Mouse (Mus musculus) hindbrain, embryonic 14.5 days (tissue): ENCODE measurements around the gene Xaf1. TPM values are rescaled to one million over a fixed set of nuclear protein-coding genes. Genes with fewer than 3 reads are reported as not detected.

Experiments used
- ATAC-seq: fragments of 200-750 bp; cut with Nextera tagmentation; 2 replicates; pipeline ENCODE4 v1.8.0; 2017; ENCODE audit warnings: moderate number of reproducible peaks, mild to moderate bottlenecking, moderate TSS enrichment, moderate library complexity; ENCODE audit not compliant: low FRiP score
- DNase-seq: peaks from one replicate; pipeline ENCODE4 v3.0.0-alpha.2; 2015; ENCODE audit warnings: low spot score
- H3K27ac ChIP-seq: fragments of 300-500 bp; sonication (generic); 2 replicates; pipeline ENCODE4 v1.5.1; 2014; ENCODE audit warnings: mild to moderate bottlenecking, moderate library complexity
- H3K27me3 ChIP-seq: fragments of 300-500 bp; sonication (generic); 2 replicates; pipeline ENCODE4 v1.6.1; 2014; ENCODE audit warnings: mild to moderate bottlenecking, low read length, mixed read lengths; ENCODE audit not compliant: control insufficient read depth, insufficient read depth
- H3K36me3 ChIP-seq: fragments of 300-500 bp; sonication (generic); replicated peaks from 2 replicates; pipeline ENCODE4 v1.6.1; 2014; ENCODE audit not compliant: control insufficient read depth, insufficient read depth
- H3K4me1 ChIP-seq: fragments of 300-500 bp; sonication (generic); replicated peaks from 2 replicates; pipeline ENCODE4 v1.6.1; 2014; ENCODE audit warnings: antibody characterized with exemption, low read length, mixed read lengths; ENCODE audit not compliant: control insufficient read depth, insufficient read depth
- H3K4me2 ChIP-seq: fragments of 300-500 bp; sonication (generic); replicated peaks from 2 replicates; pipeline ENCODE4 v1.6.1; 2014; ENCODE audit warnings: mild to moderate bottlenecking, moderate library complexity
- H3K4me3 ChIP-seq: fragments of 300-500 bp; sonication (generic); replicated peaks from 2 replicates; pipeline ENCODE4 v1.5.1; 2014; ENCODE audit warnings: mild to moderate bottlenecking, low read length
- H3K9ac ChIP-seq: fragments of 300-500 bp; sonication (generic); 2 replicates; pipeline ENCODE4 v1.6.1; 2014
- H3K9me3 ChIP-seq: fragments of 300-500 bp; sonication (generic); 2 replicates; pipeline ENCODE4 v1.6.1; 2016; ENCODE audit warnings: low read length; ENCODE audit not compliant: control insufficient read depth
- WGBS: fragments of 180-500 bp; shearing (Covaris S2); extraction: QIAGEN DNeasy Blood & Tissue Kit; methylation state at CpG from one replicate; pipeline ENCODE4 v1.1.7; 2014; 5-methylcytosine and 5-hydroxymethylcytosine counted together
- polyA plus RNA-seq: library from polyadenylated mRNA; unstranded; fragments of >200 nt; fragmentation: Nextera tagmentation; extraction: Ambion mirVana; gene quantifications from 2 replicates; pipeline ENCODE4 v1.2.1, GENCODE M21; 2014

The Xaf1 gene
- polyA plus RNA-seq, 1 experiment from 2014 or later: 3.3 TPM

GRCm38 (mm10) chr11:72281852-72282400 is 19.5 kb upstream of the Xaf1 start:
- no peak overlapping the region for H3K9ac ChIP-seq
- no peaks in the 10 kb centered on the region for H3K9me3 ChIP-seq
- no peak for ATAC-seq
- DNase-seq: no peak
- no peak overlapping the region for H3K4me2 ChIP-seq
- no peaks in the 10 kb centered on the region for H3K4me1 ChIP-seq
- no peaks in the 10 kb centered on the region for H3K36me3 ChIP-seq
- H3K27ac ChIP-seq: no peak overlapping the region
- no peak overlapping the region for H3K4me3 ChIP-seq
- H3K27me3 ChIP-seq: no peaks in the 10 kb centered on the region
- WGBS: 67% methylated on average over 5 of the region's 5 CpGs

- no peak overlapping the region for H3K4me3 ChIP-seq
- H3K36me3 ChIP-seq: no peaks in the 10 kb centered on the region
- no peaks in the 10 kb centered on the region for H3K27me3 ChIP-seq
- H3K27ac ChIP-seq: no peak overlapping the region
- no peak for ATAC-seq
- DNase-seq: no peak
- H3K4me1 ChIP-seq: no peaks in the 10 kb centered on the region
- no peak overlapping the region for H3K9ac ChIP-seq
- WGBS: 90% methylated on average over 16 of the region's 16 CpGs
- H3K4me2 ChIP-seq: no peak overlapping the region
- no peaks in the 10 kb centered on the region for H3K9me3 ChIP-seq
Measured at GRCm38 (mm10) chr11:72283486-72284224, 17.8 kb upstream of the Xaf1 start.

GRCm38 (mm10) chr11:72284532-72285182 is 16.8 kb upstream of the Xaf1 start:
- no peak for ATAC-seq
- DNase-seq: no peak
- 88% methylated on average over 14 of the region's 14 CpGs for WGBS
- H3K27me3 ChIP-seq: no peaks in the 10 kb centered on the region
- H3K4me2 ChIP-seq: no peak overlapping the region
- no peaks in the 10 kb centered on the region for H3K36me3 ChIP-seq
- H3K4me1 ChIP-seq: no peaks in the 10 kb centered on the region
- H3K9ac ChIP-seq: no peak overlapping the region
- H3K27ac ChIP-seq: no peak overlapping the region
- no peak overlapping the region for H3K4me3 ChIP-seq
- H3K9me3 ChIP-seq: no peaks in the 10 kb centered on the region

- H3K27ac ChIP-seq: no peak overlapping the region
- no peaks in the 10 kb centered on the region for H3K36me3 ChIP-seq
- no peak overlapping the region for H3K4me3 ChIP-seq
- no peaks in the 10 kb centered on the region for H3K4me1 ChIP-seq
- H3K9ac ChIP-seq: no peak overlapping the region
- DNase-seq: no peak
- no peaks in the 10 kb centered on the region for H3K9me3 ChIP-seq
- WGBS: 86% methylated on average over 6 of the region's 6 CpGs
- H3K4me2 ChIP-seq: no peak overlapping the region
- H3K27me3 ChIP-seq: no peaks in the 10 kb centered on the region
- ATAC-seq: no peak
Measured at GRCm38 (mm10) chr11:72285971-72286480, 15.4 kb upstream of the Xaf1 start.

- no peaks in the 10 kb centered on the region for H3K36me3 ChIP-seq
- ATAC-seq: no peak
- no peaks in the 10 kb centered on the region for H3K27me3 ChIP-seq
- H3K9me3 ChIP-seq: no peaks in the 10 kb centered on the region
- no peak overlapping the region for H3K4me2 ChIP-seq
- H3K4me1 ChIP-seq: no peaks in the 10 kb centered on the region
- no peak for DNase-seq
- 87% methylated on average over 3 of the region's 3 CpGs for WGBS
- H3K9ac ChIP-seq: no peak overlapping the region
- no peak overlapping the region for H3K4me3 ChIP-seq
- no peak overlapping the region for H3K27ac ChIP-seq
Measured at GRCm38 (mm10) chr11:72286651-72287050, 14.8 kb upstream of the Xaf1 start.

GRCm38 (mm10) chr11:72287126-72287525 is 14.3 kb upstream of the Xaf1 start:
- H3K4me1 ChIP-seq: no peaks in the 10 kb centered on the region
- WGBS: 95% methylated on average over 2 of the region's 2 CpGs
- no peaks in the 10 kb centered on the region for H3K27me3 ChIP-seq
- H3K4me3 ChIP-seq: no peak overlapping the region
- H3K27ac ChIP-seq: no peak overlapping the region
- H3K36me3 ChIP-seq: no peaks in the 10 kb centered on the region
- no peak overlapping the region for H3K4me2 ChIP-seq
- H3K9me3 ChIP-seq: no peaks in the 10 kb centered on the region
- ATAC-seq (no peak), DNase-seq (no peak)
- no peak overlapping the region for H3K9ac ChIP-seq

- no peaks in the 10 kb centered on the region for H3K4me1 ChIP-seq
- no peak overlapping the region for H3K27ac ChIP-seq
- no peak overlapping the region for H3K9ac ChIP-seq
- no peak overlapping the region for H3K4me2 ChIP-seq
- no peaks in the 10 kb centered on the region for H3K9me3 ChIP-seq
- H3K36me3 ChIP-seq: no peaks in the 10 kb centered on the region
- no peak for DNase-seq
- no peaks in the 10 kb centered on the region for H3K27me3 ChIP-seq
- no peak overlapping the region for H3K4me3 ChIP-seq
- ATAC-seq: no peak
- 91% methylated on average over 3 of the region's 3 CpGs for WGBS
Measured at GRCm38 (mm10) chr11:72287543-72287942, 13.9 kb upstream of the Xaf1 start.

- Histone ChIP-seq H3K9ac (no peak overlapping the region), H3K4me3 (no peak overlapping the region), H3K27me3 (no peaks in the 10 kb centered on the region), H3K4me1 (no peaks in the 10 kb centered on the region), H3K9me3 (no peaks in the 10 kb centered on the region), H3K4me2 (no peak overlapping the region), H3K27ac (no peak overlapping the region), H3K36me3 (no peaks in the 10 kb centered on the region)
- ATAC-seq (no peak), DNase-seq (no peak)
- WGBS: 80% methylated on average over 2 of the region's 2 CpGs
Measured at GRCm38 (mm10) chr11:72293116-72293515, 8.3 kb upstream of the Xaf1 start.

- no peak overlapping the region for H3K4me3 ChIP-seq
Measured at GRCm38 (mm10) chr11:72302230-72302629, 801 bp downstream of the Xaf1 start.

More at GRCm38 (mm10) chr11:72302230-72302629, 801 bp downstream of the Xaf1 start:
- Histone ChIP-seq H3K27ac (no peak overlapping the region), H3K9me3 (no peaks in the 10 kb centered on the region), H3K9ac (no peak overlapping the region), H3K4me1 (no peaks in the 10 kb centered on the region), H3K36me3 (no peaks in the 10 kb centered on the region), H3K4me2 (no peak overlapping the region; the same call in 1 of the 2 replicates), H3K27me3 (no peaks in the 10 kb centered on the region)
- ATAC-seq: no peak
- no peak for DNase-seq
- WGBS: 72% methylated on average over 7 of the region's 7 CpGs
